Mouse (Mus musculus): ENCODE results near the gene Ttll9.

GRCm38 (mm10) chr2:152933048-152933447, 29.2 kb upstream of the Ttll9 start, which contains the start of gene Foxs1:
- TF ChIP-seq CTCF (IDR thresholded peaks at IDR 0.05; ENCODE audit: borderline replicate concordance, extremely low read depth, insufficient read depth, insufficient read length) (no peak), POLR2A (IDR thresholded peaks at IDR 0.05; ENCODE audit: borderline replicate concordance, extremely low read depth, insufficient read depth, insufficient read length, poor library complexity, severe bottlenecking) (no peak)

Measured in brain, embryonic 14.5 days (tissue).